Mouse (Mus musculus) layer of hippocampus, adult 18-20 months (tissue): Measurements from ENCODE around the gene Prmt6. TPM values are rescaled to one million over a fixed set of nuclear protein-coding genes. Genes with fewer than 3 reads are reported as not detected.

Experiments
- DNase-seq, 2 experiments: peaks; one replicate each; pipeline ENCODE4 v3.0.0; 2022; ENCODE audit warnings: low spot score in 2 of 2
- long read RNA-seq: library from polyadenylated mRNA; stranded (forward); transcript quantifications from one replicate; pipeline ENCODE4 v2.0.0, GENCODE M21; 2021
- total RNA-seq, 2 experiments: library from RNA; stranded (reverse); gene quantifications; 2 replicates each; pipeline ENCODE4 v1.2.3; 2021

Gene Prmt6
- 10 to 100 TPM; 14.4 to 15.9 TPM for total RNA-seq
- long read RNA-seq, transcript Prmt6-201 (1 exons, 2,450 nt), result minor isoform, 7 of 25 reads
- long read RNA-seq, transcript Prmt6-202 (2 exons, 3,059 nt), result major isoform, 18 of 25 reads
- long read RNA-seq, partial matches to known transcripts, result 0 of 25 reads
- long read RNA-seq, other reads (novel, unspliced or antisense), result 0 of 25 reads

DNA sequence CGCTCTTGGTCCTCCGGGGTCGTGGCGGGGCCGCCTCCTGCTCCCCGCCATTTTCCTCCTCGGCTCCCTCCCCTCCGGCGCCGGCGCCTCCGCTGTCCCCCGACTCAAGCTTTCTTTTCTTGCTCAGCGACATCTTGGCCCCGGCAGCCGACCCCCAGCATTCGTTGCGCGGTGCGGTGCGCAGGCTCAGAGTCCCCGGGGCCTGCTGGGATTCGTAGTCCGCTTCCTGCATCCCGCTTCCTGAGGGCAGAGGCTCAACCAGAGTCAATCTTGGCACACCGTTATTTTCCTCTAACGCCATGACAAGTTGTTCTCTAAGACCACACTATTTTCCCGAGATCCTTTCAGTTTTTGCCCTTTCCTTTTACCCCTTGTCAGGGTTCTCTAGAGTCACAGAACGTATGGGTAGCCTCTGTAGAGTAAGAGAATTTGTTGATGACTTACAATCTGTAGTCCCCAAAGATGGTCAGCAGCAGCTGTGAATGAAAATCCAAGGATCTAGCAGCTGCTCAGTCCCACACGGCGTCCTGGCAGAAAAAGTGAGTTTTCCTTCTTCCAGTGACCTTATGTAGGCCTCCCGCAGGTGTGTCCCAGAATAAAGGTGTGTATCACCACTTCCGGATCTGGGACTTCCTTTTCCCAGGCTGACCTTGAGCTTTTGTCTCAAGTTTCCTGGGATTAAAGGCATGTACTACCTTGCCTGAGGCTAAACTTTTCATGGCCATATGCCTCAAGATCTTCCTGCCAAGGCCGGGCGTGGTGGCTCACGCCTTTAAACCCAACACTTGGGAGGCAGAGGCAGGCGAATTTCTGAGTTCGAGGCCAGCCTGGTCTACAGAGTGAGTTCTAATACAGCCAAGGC is at the start of gene Prmt6:
Prmt6 (minus strand) TSS at position 160 of the 862 bp plus-strand sequence.
- DNase-seq, result peak; percentile 90 to 95

- DNase-seq, result no peak
These were observed 39.8 kb upstream of the Prmt6 start for GRCm38 (mm10) chr3:110290485-110291045.

- DNase-seq, result no peak
These were observed 31.9 kb upstream of the Prmt6 start for GRCm38 (mm10) chr3:110282651-110283050.

- DNase-seq, result no peak
These were observed 17.0 kb upstream of the Prmt6 start for GRCm38 (mm10) chr3:110267790-110268189.

GRCm38 (mm10) chr3:110253105-110253504 is 2.3 kb upstream of the Prmt6 start:
- no peak for DNase-seq

GRCm38 (mm10) chr3:110249891-110250838 is 633 bp downstream of the Prmt6 start:
- DNase-seq, result peak; percentile 66 to 75

DNA sequence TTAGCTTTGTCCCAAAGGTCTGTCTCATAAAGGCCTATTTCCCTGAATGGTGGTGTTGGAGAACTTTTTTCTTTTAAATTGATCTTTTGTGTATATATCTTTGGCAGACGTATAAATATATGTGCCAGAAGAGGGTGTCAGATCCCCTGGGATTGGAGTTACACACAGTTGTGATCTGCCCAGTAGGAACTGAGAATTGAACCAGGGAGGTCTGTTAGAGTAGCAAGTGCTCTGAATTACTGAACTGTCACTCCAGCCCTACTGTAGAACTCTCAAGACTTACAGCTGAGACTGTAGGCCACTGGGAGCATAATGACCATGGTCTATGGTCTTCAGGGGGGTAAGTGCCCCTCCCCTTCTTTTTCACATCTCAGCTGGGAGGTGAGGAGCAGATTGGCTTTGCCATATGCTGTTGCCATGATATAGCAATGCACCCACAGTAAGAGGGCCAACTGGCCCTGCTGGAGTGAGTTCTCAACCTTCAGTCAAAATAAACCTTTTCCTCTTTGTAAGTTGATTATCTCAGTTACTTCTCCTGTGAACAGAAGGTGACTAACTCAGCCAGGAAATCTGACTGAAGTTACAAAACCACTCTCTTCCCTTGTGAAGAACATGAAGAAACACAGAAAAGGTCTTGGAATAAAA is 13.9 kb downstream of the Prmt6 start:
- DNase-seq, result no peak

Other genes with a start within 250 kb of the Prmt6 start
- gene Ntng1, start 107.0 kb downstream of the Prmt6 start, total RNA-seq, result 10 to 100 TPM; 41.7 to 43.4 TPM